Mouse (Mus musculus) adrenal gland, postnatal 14 days (tissue): ENCODE measurements around the gene Pkp4. TPM values are rescaled to one million over a fixed set of nuclear protein-coding genes. Genes with fewer than 3 reads are reported as not detected.

ENCODE experiments used
- DNase-seq: peaks from one replicate; pipeline ENCODE4 v3.0.0; 2021; ENCODE audit warnings: mixed read lengths
- total RNA-seq: library from RNA; stranded (reverse); gene quantifications from 2 replicates; pipeline ENCODE4 v1.2.3, GENCODE M21; 2021

Gene Pkp4
- total RNA-seq, 1 experiment from 2014 or later, result 74.7 TPM

- DNase-seq, result no peak
Observed at GRCm38 (mm10) chr2:59272713-59273112, 112.1 kb downstream of the Pkp4 start.

- DNase-seq, result no peak
Observed at GRCm38 (mm10) chr2:59280914-59281562, 120.4 kb downstream of the Pkp4 start.

GRCm38 (mm10) chr2:59282966-59283365, 122.3 kb downstream of the Pkp4 start:
- DNase-seq, result no peak

GRCm38 (mm10) chr2:59284216-59284615, 123.6 kb downstream of the Pkp4 start:
- no peak for DNase-seq

- no peak for DNase-seq
Observed at GRCm38 (mm10) chr2:59284734-59285490, 124.3 kb downstream of the Pkp4 start.

GRCm38 (mm10) chr2:59285581-59285980, 124.9 kb downstream of the Pkp4 start:
- peak; percentile 56 for DNase-seq

- DNase-seq, result peak; percentile 78
Observed at GRCm38 (mm10) chr2:59286247-59286646, 125.6 kb downstream of the Pkp4 start.

- no peak for DNase-seq
Observed at GRCm38 (mm10) chr2:59287630-59288029, 127.0 kb downstream of the Pkp4 start.

- no peak for DNase-seq
Observed at GRCm38 (mm10) chr2:59289411-59289810, 128.8 kb downstream of the Pkp4 start.

- no peak for DNase-seq
Observed at GRCm38 (mm10) chr2:59290391-59290790, 129.7 kb downstream of the Pkp4 start.

- DNase-seq, result no peak
Observed at GRCm38 (mm10) chr2:59299831-59300230, 139.2 kb downstream of the Pkp4 start.

- DNase-seq, result no peak
Observed at GRCm38 (mm10) chr2:59301671-59302070, 141.0 kb downstream of the Pkp4 start.

GRCm38 (mm10) chr2:59302430-59302829, 141.8 kb downstream of the Pkp4 start:
- DNase-seq, result peak; percentile 51

- no peak for DNase-seq
Observed at GRCm38 (mm10) chr2:59303530-59304063, 142.9 kb downstream of the Pkp4 start.

GRCm38 (mm10) chr2:59307302-59307701, 146.7 kb downstream of the Pkp4 start:
- no peak for DNase-seq

GRCm38 (mm10) chr2:59308055-59308454, 147.4 kb downstream of the Pkp4 start:
- no peak for DNase-seq

- DNase-seq, result no peak
Observed at GRCm38 (mm10) chr2:59313293-59313692, 152.6 kb downstream of the Pkp4 start.

GRCm38 (mm10) chr2:59318631-59319030, 158.0 kb downstream of the Pkp4 start:
- DNase-seq, result no peak

GRCm38 (mm10) chr2:59327946-59328345, 167.3 kb downstream of the Pkp4 start:
- no peak for DNase-seq

GRCm38 (mm10) chr2:59331093-59331492, 170.4 kb downstream of the Pkp4 start:
- DNase-seq, result no peak

GRCm38 (mm10) chr2:59332523-59332922, 171.9 kb downstream of the Pkp4 start:
- DNase-seq, result no peak

GRCm38 (mm10) chr2:59338501-59338900, 177.9 kb downstream of the Pkp4 start:
- no peak for DNase-seq

- DNase-seq, result no peak
Observed at GRCm38 (mm10) chr2:59338926-59339325, 178.3 kb downstream of the Pkp4 start.
